8 mouse cellular contexts compared by ENCODE assay signal in the genomic region with DNA sequence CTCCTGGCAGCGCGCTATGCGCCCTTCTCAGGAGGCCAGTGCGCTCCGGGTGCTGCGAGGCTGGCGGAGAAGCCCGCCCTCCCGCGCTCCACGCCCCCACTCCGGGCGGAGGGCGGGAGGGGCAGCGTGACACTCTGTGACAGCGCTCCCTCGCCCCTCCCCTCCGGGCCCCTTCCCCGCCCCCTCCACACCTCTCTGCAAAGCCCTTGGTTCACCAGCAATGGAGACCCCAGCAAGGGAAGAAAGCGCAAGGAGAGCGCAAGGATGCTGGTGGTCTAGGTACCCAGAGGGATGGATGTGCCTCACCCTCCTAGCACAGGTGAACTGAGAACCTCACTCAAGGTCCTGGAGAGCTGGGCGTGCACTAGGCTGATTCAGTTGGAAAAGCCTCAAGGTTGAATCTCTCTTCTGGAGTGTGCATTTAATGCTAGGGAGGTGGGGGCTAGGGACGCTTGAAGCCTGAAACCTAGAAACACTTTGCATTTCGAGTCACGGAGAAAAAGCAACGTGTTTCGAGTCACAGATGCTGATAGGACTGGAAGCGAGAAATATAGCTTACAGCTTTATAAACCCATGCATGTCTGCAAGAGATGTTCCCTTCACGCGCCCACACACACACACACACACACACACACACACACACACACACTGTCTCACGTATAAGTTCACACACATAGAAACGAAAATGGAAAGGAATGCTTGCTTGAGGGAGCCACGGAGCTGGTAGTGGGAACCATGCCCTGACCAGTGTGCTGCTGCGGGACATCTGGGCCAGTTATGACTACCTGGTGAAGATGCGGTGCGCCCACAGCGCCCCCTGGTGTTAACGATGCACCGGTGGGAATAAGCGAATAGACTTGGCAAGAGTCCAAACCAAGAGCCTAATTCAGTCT. TPM values are rescaled to one million over a fixed set of nuclear protein-coding genes. Genes with fewer than 3 reads are reported as not detected.
DNase-seq lines count a peak whose midpoint lies in the region; ATAC-seq and TF ChIP-seq lines count a peak whose summit lies in the region.

Gene Stum (minus strand): TSS at position 106 of the 893 bp plus-strand sequence.

- no peaks in the 10 kb centered on the region for H3K4me1 ChIP-seq in bone marrow macrophage, adult 2 months (ENCODE audit: control insufficient read depth, insufficient read depth, low read length)
- H3K4me1 ChIP-seq in embryonic fibroblast, embryonic 13.5 days (ENCODE audit: control insufficient read depth, insufficient read depth, low read length), result no peaks in the 10 kb centered on the region; the same call in 1 of the 2 replicates
- peaks cover 26% of the 10 kb centered on the region for H3K4me1 ChIP-seq in heart, embryonic 13.5 days
- H3K4me1 ChIP-seq in kidney, postnatal 0 days (replicated peaks; ENCODE audit: insufficient read depth, low read length), result peaks cover 18% of the 10 kb centered on the region
- peaks cover 10% of the 10 kb centered on the region for H3K4me1 ChIP-seq in liver, embryonic 11.5 days (replicated peaks; ENCODE audit: control insufficient read depth, insufficient read depth, low read length)
- H3K4me1 ChIP-seq in stomach, embryonic 16.5 days (ENCODE audit: control insufficient read depth, insufficient read depth, low read length), result peaks cover 13% of the 10 kb centered on the region

- no peaks in the 10 kb centered on the region for H3K9me3 ChIP-seq in heart, embryonic 13.5 days
- H3K9me3 ChIP-seq in kidney, postnatal 0 days (replicated peaks; ENCODE audit: low read length), result no peaks in the 10 kb centered on the region
- H3K9me3 ChIP-seq in liver, embryonic 11.5 days (ENCODE audit: control insufficient read depth, low read length), result no peaks in the 10 kb centered on the region
- H3K9me3 ChIP-seq in stomach, embryonic 16.5 days (replicated peaks; ENCODE audit: control insufficient read depth, low read length), result no peaks in the 10 kb centered on the region

- no peaks in the 10 kb centered on the region for H3K36me3 ChIP-seq in heart, embryonic 13.5 days
- H3K36me3 ChIP-seq in kidney, postnatal 0 days (ENCODE audit: insufficient read depth, low read length), result no peaks in the 10 kb centered on the region
- H3K36me3 ChIP-seq in liver, embryonic 11.5 days (ENCODE audit: control insufficient read depth, insufficient read depth, low read length), result no peaks in the 10 kb centered on the region
- H3K36me3 ChIP-seq in stomach, embryonic 16.5 days (ENCODE audit: control insufficient read depth, insufficient read depth, low read length), result no peaks in the 10 kb centered on the region

- H3K9ac ChIP-seq in heart, embryonic 13.5 days, result peak within 1 kb of the TSS; percentile 56
- H3K9ac ChIP-seq in kidney, postnatal 0 days (ENCODE audit: low read depth, low read length), result 0 out of 2 replicates have a peak within 1 kb of the TSS, but pooled peaks have one; percentile 23
- 0 out of 2 replicates have a peak within 1 kb of the TSS, but pooled peaks have one; percentile 32 for H3K9ac ChIP-seq in liver, embryonic 11.5 days (ENCODE audit: low read depth, low read length)
- peak within 1 kb of the TSS; percentile 65 for H3K9ac ChIP-seq in stomach, embryonic 16.5 days (ENCODE audit: low read length)

- peak; percentile 80 for DNase-seq in CD4-positive helper T cell, adult 2 months (ENCODE audit: low read depth, low spot score)
- peak; percentile 75 for DNase-seq in kidney, postnatal 0 days (ENCODE audit: low spot score)
- DNase-seq in liver, embryonic 11.5 days (ENCODE audit: low spot score), result peak; percentile 72
- DNase-seq in natural killer cell, adult 2 months (ENCODE audit: low spot score in 2 of 2), result peak; percentile 65 to 80

- 3% methylated on average over 40 of the region's 40 CpGs for WGBS in heart, embryonic 13.5 days
- WGBS in kidney, postnatal 0 days, result 3% methylated on average over 33 of the region's 40 CpGs
- WGBS in liver, embryonic 11.5 days, result 5% methylated on average over 40 of the region's 40 CpGs
- 3% methylated on average over 40 of the region's 40 CpGs for WGBS in stomach, embryonic 16.5 days

- no peak within 1 kb of the TSS for H3K4me3 ChIP-seq in bone marrow macrophage, adult 2 months (ENCODE audit: insufficient read depth, low read length)
- no peak within 1 kb of the TSS for H3K4me3 ChIP-seq in embryonic fibroblast, embryonic 13.5 days (ENCODE audit: insufficient read depth, low read length)
- peak within 1 kb of the TSS; percentile 52 for H3K4me3 ChIP-seq in heart, embryonic 13.5 days
- H3K4me3 ChIP-seq in kidney, postnatal 0 days (replicated peaks; ENCODE audit: low read depth, low read length), result peak within 1 kb of the TSS; percentile 35
- peak within 1 kb of the TSS; percentile 44 for H3K4me3 ChIP-seq in liver, embryonic 11.5 days (ENCODE audit: low read depth, low read length)
- peak within 1 kb of the TSS; percentile 51 for H3K4me3 ChIP-seq in stomach, embryonic 16.5 days (replicated peaks; ENCODE audit: low read length)

- H3K4me2 ChIP-seq in heart, embryonic 13.5 days, result peak within 1 kb of the TSS; percentile 76
- peak within 1 kb of the TSS; percentile 70 for H3K4me2 ChIP-seq in kidney, postnatal 0 days (ENCODE audit: low read length)
- peak within 1 kb of the TSS; percentile 66 for H3K4me2 ChIP-seq in liver, embryonic 11.5 days
- H3K4me2 ChIP-seq in stomach, embryonic 16.5 days (ENCODE audit: low read depth, low read length), result peak within 1 kb of the TSS; percentile 76

- peak; percentile 94 for TF ChIP-seq CTCF in bone marrow macrophage, adult 2 months (IDR thresholded peaks at IDR 0.05; ENCODE audit: low read depth, low read length)
- peak; percentile 63; the same call in 1 of the 2 replicates for TF ChIP-seq CTCF in embryonic fibroblast, embryonic 13.5 days (IDR thresholded peaks at IDR 0.05; ENCODE audit: borderline replicate concordance, insufficient read depth, low read length)
- TF ChIP-seq CTCF in kidney, postnatal 0 days (IDR thresholded peaks at IDR 0.05; ENCODE audit: low read depth), result peak; percentile 85

- peaks cover 99% of the 10 kb centered on the region for H3K27me3 ChIP-seq in heart, embryonic 13.5 days (replicated peaks)
- H3K27me3 ChIP-seq in kidney, postnatal 0 days (ENCODE audit: insufficient read depth, low read length), result peaks cover 10% of the 10 kb centered on the region
- peaks cover 47% of the 10 kb centered on the region for H3K27me3 ChIP-seq in liver, embryonic 11.5 days (replicated peaks; ENCODE audit: control insufficient read depth, insufficient read depth, low read length)
- peaks cover 30% of the 10 kb centered on the region for H3K27me3 ChIP-seq in stomach, embryonic 16.5 days (ENCODE audit: control insufficient read depth, insufficient read depth, low read length)

- no peak within 1 kb of the TSS for H3K27ac ChIP-seq in bone marrow macrophage, adult 2 months (ENCODE audit: insufficient read depth, low read depth, low read length)
- H3K27ac ChIP-seq in embryonic fibroblast, embryonic 13.5 days (ENCODE audit: insufficient read depth, low read length), result no peak within 1 kb of the TSS
- H3K27ac ChIP-seq in heart, embryonic 13.5 days (replicated peaks), result no peak within 1 kb of the TSS
- no peak within 1 kb of the TSS for H3K27ac ChIP-seq in kidney, postnatal 0 days
- H3K27ac ChIP-seq in liver, embryonic 11.5 days (ENCODE audit: low read depth, low read length), result no peak within 1 kb of the TSS
- no peak within 1 kb of the TSS for H3K27ac ChIP-seq in stomach, embryonic 16.5 days (ENCODE audit: low read length)

- no peak for ATAC-seq in heart, embryonic 13.5 days (ENCODE audit: extremely low read depth, insufficient number of reproducible peaks, low FRiP score, low TSS enrichment)
- peak; percentile 51 for ATAC-seq in kidney, postnatal 0 days (replicated peaks; ENCODE audit: low FRiP score, low read depth)
- no peak for ATAC-seq in liver, embryonic 11.5 days (replicated peaks; ENCODE audit: low FRiP score)
- peak; percentile 68; the same call in 1 of the 2 replicates for ATAC-seq in stomach, embryonic 16.5 days (ENCODE audit: insufficient read depth, low FRiP score)

- TF ChIP-seq POLR2A in bone marrow macrophage, adult 2 months (IDR thresholded peaks at IDR 0.05; ENCODE audit: borderline replicate concordance, low read depth, low read length), result no peak
- no peak for TF ChIP-seq POLR2A in embryonic fibroblast, embryonic 13.5 days (IDR thresholded peaks at IDR 0.05; ENCODE audit: low read depth, low read length)

RNA-seq across cellular contexts. Expression of gene Stum, which starts in this region (rescaled TPM):
- not detected in 2 replicates for polyA plus RNA-seq in bone marrow macrophage, adult 2 months (2012; ENCODE audit: insufficient read depth, insufficient read length, missing spikeins)
- polyA plus RNA-seq in embryonic fibroblast, embryonic 13.5 days (2011; ENCODE audit: insufficient read length, low read depth, missing spikeins), result not detected in 2 replicates
- polyA plus RNA-seq in heart, embryonic 13.5 days (2015; fragmentation: Nextera tagmentation; extraction: Ambion mirVana), result 0.43 and 0.44 TPM in 2 replicates
- 0.64 and 1.0 TPM in 2 replicates for polyA plus RNA-seq in kidney, postnatal 0 days (2015; fragmentation: Nextera tagmentation; extraction: Ambion mirVana)
- 0.14 and 0.21 TPM in 2 replicates for polyA plus RNA-seq in liver, embryonic 11.5 days (2014; fragmentation: Nextera tagmentation; extraction: Ambion mirVana)
- polyA plus RNA-seq in stomach, embryonic 16.5 days (2015; fragmentation: Nextera tagmentation; extraction: Ambion mirVana), result 1.1 and 1.5 TPM in 2 replicates

Comparison
In these comparisons a context has a peak if more than half of its experiments do, and no peak if none do; other contexts are left out.
1. Peak in DNase-seq, H3K4me3 ChIP-seq, H3K9ac ChIP-seq and H3K4me2 ChIP-seq in liver, embryonic 11.5 days; RNA of the gene not detected or under 1 TPM.
2. H3K4me3 ChIP-seq: peak in heart, embryonic 13.5 days (single experiment), kidney, postnatal 0 days (single experiment) and stomach, embryonic 16.5 days (single experiment); none in bone marrow macrophage, adult 2 months (single experiment) and embryonic fibroblast, embryonic 13.5 days (single experiment).
3. ATAC-seq: peak in kidney, postnatal 0 days (single experiment) and stomach, embryonic 16.5 days (single experiment); none in heart, embryonic 13.5 days (single experiment) and liver, embryonic 11.5 days (single experiment).
4. Peak in every context shown above with its lines, with median percentiles within 50 percentile points of each other: DNase-seq, CTCF ChIP-seq, H3K4me2 ChIP-seq and H3K9ac ChIP-seq.